Mouse (Mus musculus): ENCODE measurements around the gene Stx8. TPM values are rescaled to one million over a fixed set of nuclear protein-coding genes. Genes with fewer than 3 reads are reported as not detected.

The Stx8 gene
- polyA plus RNA-seq, 1 experiment: 78.2 TPM

DNA sequence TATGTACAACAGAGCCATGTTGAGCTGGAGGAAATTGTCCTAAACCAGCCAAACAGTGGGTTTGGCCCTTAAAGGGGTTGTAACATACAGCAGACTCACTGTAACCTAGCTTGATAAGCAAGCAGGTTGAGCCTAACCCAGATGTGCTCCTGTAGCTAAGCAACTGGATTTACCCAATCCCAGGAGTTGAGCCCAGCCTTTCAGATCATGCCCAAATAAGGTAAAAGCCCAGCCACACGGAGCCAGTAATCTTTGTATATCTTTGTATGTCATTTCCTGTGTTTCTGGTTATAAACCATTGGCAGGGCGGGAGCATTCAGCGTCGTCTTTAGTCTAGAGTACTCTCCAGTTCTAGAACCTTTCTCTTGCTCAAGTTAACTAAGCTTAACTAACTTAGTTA is 210.6 kb downstream of the Stx8 start:
- no peak overlapping the region for H3K27ac ChIP-seq (ENCODE audit: insufficient read depth, low read depth, low read length)
- H3K4me3 ChIP-seq (ENCODE audit: insufficient read depth, low read length): no peak overlapping the region
- no peaks in the 10 kb centered on the region for H3K4me1 ChIP-seq (ENCODE audit: control insufficient read depth, insufficient read depth, low read length)
- no peak for TF ChIP-seq CTCF (IDR thresholded peaks at IDR 0.05; ENCODE audit: low read depth, low read length)
- no peak for TF ChIP-seq POLR2A (IDR thresholded peaks at IDR 0.05; ENCODE audit: borderline replicate concordance, low read depth, low read length)

GRCm38 (mm10) chr11:68177415-68177814 is 211.4 kb downstream of the Stx8 start:
- Histone ChIP-seq H3K4me1 (ENCODE audit: control insufficient read depth, insufficient read depth, low read length) (no peaks in the 10 kb centered on the region), H3K4me3 (ENCODE audit: insufficient read depth, low read length) (no peak overlapping the region), H3K27ac (ENCODE audit: insufficient read depth, low read depth, low read length) (no peak overlapping the region)
- TF ChIP-seq POLR2A (IDR thresholded peaks at IDR 0.05; ENCODE audit: borderline replicate concordance, low read depth, low read length): no peak
- TF ChIP-seq CTCF (IDR thresholded peaks at IDR 0.05; ENCODE audit: low read depth, low read length): no peak

GRCm38 (mm10) chr11:68185647-68186046 is 219.7 kb downstream of the Stx8 start:
- TF ChIP-seq POLR2A (IDR thresholded peaks at IDR 0.05; ENCODE audit: borderline replicate concordance, low read depth, low read length) (no peak), CTCF (IDR thresholded peaks at IDR 0.05; ENCODE audit: low read depth, low read length) (no peak)
- H3K27ac ChIP-seq (ENCODE audit: insufficient read depth, low read depth, low read length): no peak overlapping the region
- no peaks in the 10 kb centered on the region for H3K4me1 ChIP-seq (ENCODE audit: control insufficient read depth, insufficient read depth, low read length)
- no peak overlapping the region for H3K4me3 ChIP-seq (ENCODE audit: insufficient read depth, low read length)

DNA sequence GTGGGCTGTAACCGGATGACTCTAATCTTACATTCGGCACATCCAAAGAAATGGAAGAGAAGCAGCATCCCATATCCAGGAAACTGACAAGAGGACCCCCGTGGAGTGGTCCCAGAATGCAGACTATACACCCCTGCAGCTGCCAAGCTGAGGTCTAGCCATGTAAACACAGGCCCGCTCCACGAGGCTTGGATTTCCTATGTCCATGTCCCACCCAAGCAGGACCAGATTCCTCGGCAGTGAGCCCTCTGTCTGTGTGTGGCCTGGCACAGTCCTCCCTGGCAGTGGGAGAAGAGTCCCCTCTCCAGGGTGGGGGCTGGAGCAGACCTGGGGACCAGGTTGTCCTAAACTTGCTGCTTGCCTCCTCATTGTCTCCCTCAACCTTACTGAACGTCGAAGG is 221.2 kb downstream of the Stx8 start:
- TF ChIP-seq CTCF (IDR thresholded peaks at IDR 0.05; ENCODE audit: low read depth, low read length): no peak
- no peak for TF ChIP-seq POLR2A (IDR thresholded peaks at IDR 0.05; ENCODE audit: borderline replicate concordance, low read depth, low read length)
- Histone ChIP-seq H3K27ac (ENCODE audit: insufficient read depth, low read depth, low read length) (no peak overlapping the region), H3K4me1 (ENCODE audit: control insufficient read depth, insufficient read depth, low read length) (no peaks in the 10 kb centered on the region), H3K4me3 (ENCODE audit: insufficient read depth, low read length) (no peak overlapping the region)

DNA sequence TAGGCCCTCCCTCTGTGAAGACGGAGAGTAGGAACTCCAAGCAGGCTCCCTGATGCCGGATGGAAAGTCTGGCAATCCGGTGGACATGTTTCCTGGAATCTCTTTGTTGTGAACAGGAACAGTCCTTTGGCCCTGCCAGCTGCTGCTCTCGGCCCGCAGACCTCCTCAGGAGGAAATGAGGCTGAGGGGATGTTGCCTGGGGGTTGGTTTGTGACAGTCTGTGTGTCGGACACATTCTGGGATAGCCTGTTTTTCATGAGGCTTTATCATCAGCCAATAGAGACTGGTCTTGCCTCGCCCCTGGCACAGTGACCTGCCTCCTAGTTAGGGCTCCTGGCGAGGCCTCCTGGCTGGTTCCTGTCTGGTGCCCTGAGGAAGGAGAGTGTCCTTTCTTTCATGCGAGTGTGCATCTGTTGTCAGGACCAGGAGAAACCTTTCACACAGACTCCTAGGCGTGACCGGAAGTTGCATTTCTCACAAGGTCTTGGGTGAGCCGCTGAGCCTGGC is 222.8 kb downstream of the Stx8 start:
- H3K4me3 ChIP-seq (ENCODE audit: insufficient read depth, low read length): no peak overlapping the region
- no peaks in the 10 kb centered on the region for H3K4me1 ChIP-seq (ENCODE audit: control insufficient read depth, insufficient read depth, low read length)
- TF ChIP-seq POLR2A (IDR thresholded peaks at IDR 0.05; ENCODE audit: borderline replicate concordance, low read depth, low read length) (no peak), CTCF (IDR thresholded peaks at IDR 0.05; ENCODE audit: low read depth, low read length) (no peak)
- H3K27ac ChIP-seq (ENCODE audit: insufficient read depth, low read depth, low read length): no peak overlapping the region

GRCm38 (mm10) chr11:68190849-68191248 is 224.9 kb downstream of the Stx8 start:
- no peak overlapping the region for H3K27ac ChIP-seq (ENCODE audit: insufficient read depth, low read depth, low read length)
- H3K4me3 ChIP-seq (ENCODE audit: insufficient read depth, low read length): no peak overlapping the region
- peaks cover 13% of the 10 kb centered on the region for H3K4me1 ChIP-seq (ENCODE audit: control insufficient read depth, insufficient read depth, low read length)
- TF ChIP-seq POLR2A (IDR thresholded peaks at IDR 0.05; ENCODE audit: borderline replicate concordance, low read depth, low read length) (no peak), CTCF (IDR thresholded peaks at IDR 0.05; ENCODE audit: low read depth, low read length) (no peak)

DNA sequence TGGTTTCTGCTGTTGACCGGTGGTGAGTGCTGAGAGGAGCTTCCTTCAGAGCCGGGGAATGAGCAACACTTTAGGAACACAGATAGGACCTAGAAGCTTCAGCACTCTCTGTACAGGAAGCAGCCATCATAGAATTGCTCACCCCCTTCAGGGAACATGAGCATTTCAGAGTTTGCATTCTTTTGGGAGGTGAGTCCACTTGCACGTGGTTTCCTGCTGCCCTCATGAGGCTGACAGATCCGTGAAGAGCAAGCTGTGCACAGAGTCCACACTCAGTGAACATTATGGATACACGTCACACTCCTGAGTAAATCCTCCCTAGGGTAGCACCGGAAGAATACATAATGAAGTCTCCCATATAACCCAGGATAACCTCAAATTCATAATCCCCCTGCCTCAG is 229.2 kb downstream of the Stx8 start:
- Histone ChIP-seq H3K4me3 (ENCODE audit: insufficient read depth, low read length) (no peak overlapping the region), H3K4me1 (ENCODE audit: control insufficient read depth, insufficient read depth, low read length) (peaks cover 24% of the 10 kb centered on the region), H3K27ac (ENCODE audit: insufficient read depth, low read depth, low read length) (no peak overlapping the region)
- TF ChIP-seq CTCF (IDR thresholded peaks at IDR 0.05; ENCODE audit: low read depth, low read length): no peak
- no peak for TF ChIP-seq POLR2A (IDR thresholded peaks at IDR 0.05; ENCODE audit: borderline replicate concordance, low read depth, low read length)

- no peak overlapping the region for H3K27ac ChIP-seq (ENCODE audit: insufficient read depth, low read depth, low read length)
- TF ChIP-seq POLR2A (IDR thresholded peaks at IDR 0.05; ENCODE audit: borderline replicate concordance, low read depth, low read length): no peak
- TF ChIP-seq CTCF (IDR thresholded peaks at IDR 0.05; ENCODE audit: low read depth, low read length): no peak
- H3K4me3 ChIP-seq (ENCODE audit: insufficient read depth, low read length): no peak overlapping the region
- H3K4me1 ChIP-seq (ENCODE audit: control insufficient read depth, insufficient read depth, low read length): peaks cover 24% of the 10 kb centered on the region
Observed at GRCm38 (mm10) chr11:68195693-68196176, 229.7 kb downstream of the Stx8 start.

- Histone ChIP-seq H3K27ac (ENCODE audit: insufficient read depth, low read depth, low read length) (no peak overlapping the region), H3K4me1 (ENCODE audit: control insufficient read depth, insufficient read depth, low read length) (peaks cover 24% of the 10 kb centered on the region), H3K4me3 (ENCODE audit: insufficient read depth, low read length) (no peak overlapping the region)
- TF ChIP-seq CTCF (IDR thresholded peaks at IDR 0.05; ENCODE audit: low read depth, low read length): no peak
- TF ChIP-seq POLR2A (IDR thresholded peaks at IDR 0.05; ENCODE audit: borderline replicate concordance, low read depth, low read length): no peak
Observed at GRCm38 (mm10) chr11:68196566-68196965, 230.6 kb downstream of the Stx8 start.

DNA sequence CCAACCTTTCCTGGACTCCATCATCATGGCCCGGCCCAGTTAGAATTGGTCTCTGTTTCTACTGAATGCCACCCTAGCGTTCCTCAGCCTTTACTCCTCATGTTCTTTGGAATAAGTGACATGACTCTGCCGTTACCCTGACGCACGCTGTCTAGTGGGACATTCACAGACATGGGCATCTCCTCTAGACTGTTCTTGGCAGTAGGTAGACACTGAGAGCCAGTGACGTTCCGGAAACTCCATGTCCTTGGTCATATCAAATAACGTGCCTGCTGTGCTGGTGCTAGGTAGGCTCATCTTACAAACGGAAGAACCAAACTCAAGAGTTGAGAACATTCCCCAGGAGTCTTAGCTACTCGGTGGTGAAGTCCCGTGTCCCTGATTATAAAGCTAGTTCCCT is 231.5 kb downstream of the Stx8 start:
- Histone ChIP-seq H3K27ac (ENCODE audit: insufficient read depth, low read depth, low read length) (no peak overlapping the region), H3K4me1 (ENCODE audit: control insufficient read depth, insufficient read depth, low read length) (peaks cover 24% of the 10 kb centered on the region), H3K4me3 (ENCODE audit: insufficient read depth, low read length) (no peak overlapping the region)
- no peak for TF ChIP-seq POLR2A (IDR thresholded peaks at IDR 0.05; ENCODE audit: borderline replicate concordance, low read depth, low read length)
- TF ChIP-seq CTCF (IDR thresholded peaks at IDR 0.05; ENCODE audit: low read depth, low read length): no peak

DNA sequence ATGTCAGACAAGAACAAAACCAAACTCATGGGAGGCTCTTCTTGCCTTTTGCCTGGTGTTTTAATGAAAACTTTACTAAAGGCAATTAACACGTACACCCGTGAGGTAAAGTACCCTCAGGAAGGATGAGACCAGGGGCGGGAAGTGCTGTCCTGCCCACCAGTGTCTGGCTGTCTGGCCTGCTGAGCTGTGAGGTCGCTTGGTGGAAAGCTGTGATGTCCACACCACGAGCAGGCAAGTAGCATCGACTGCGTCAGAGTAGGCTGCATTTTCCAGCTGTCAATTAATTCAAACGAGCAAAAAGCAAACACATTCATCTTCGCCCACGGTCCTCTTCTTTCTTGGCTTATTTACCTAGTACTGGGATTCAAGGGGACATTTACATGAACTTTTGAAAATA is 232.7 kb downstream of the Stx8 start:
- H3K4me3 ChIP-seq (ENCODE audit: insufficient read depth, low read length): no peak overlapping the region
- no peak for TF ChIP-seq CTCF (IDR thresholded peaks at IDR 0.05; ENCODE audit: low read depth, low read length)
- no peak for TF ChIP-seq POLR2A (IDR thresholded peaks at IDR 0.05; ENCODE audit: borderline replicate concordance, low read depth, low read length)
- peaks cover 24% of the 10 kb centered on the region for H3K4me1 ChIP-seq (ENCODE audit: control insufficient read depth, insufficient read depth, low read length)
- H3K27ac ChIP-seq (ENCODE audit: insufficient read depth, low read depth, low read length): no peak overlapping the region

All from bone marrow macrophage, adult 2 months (primary cell).